In the genomic region with DNA sequence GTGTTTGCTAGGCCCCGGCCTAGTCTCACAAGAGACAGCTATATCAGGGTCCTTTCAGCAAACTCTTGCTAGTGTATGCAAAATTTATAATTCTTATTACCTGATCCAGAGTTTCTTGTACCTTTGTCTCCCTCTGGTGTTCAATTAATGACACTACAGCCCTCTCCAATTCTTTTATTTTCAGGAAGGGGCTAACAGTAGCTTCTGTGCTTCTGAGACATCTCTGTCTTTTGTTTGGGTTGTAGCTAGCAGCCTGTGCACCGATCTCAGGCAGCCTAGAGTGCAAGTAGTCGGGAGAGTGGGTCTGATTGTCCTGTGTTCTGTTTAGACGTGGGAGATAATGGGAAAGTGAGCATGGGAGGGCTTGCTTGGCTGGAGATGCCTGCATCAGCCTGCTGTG, we compare ENCODE assay signal across 9 mouse cellular contexts. TPM values are rescaled to one million over a fixed set of nuclear protein-coding genes. Genes with fewer than 3 reads are reported as not detected.
DNase-seq lines count a peak whose midpoint lies in the region; ATAC-seq and TF ChIP-seq lines count a peak whose summit lies in the region.
"Had no signal": no experiment of that assay in that cellular context is flagged by ENCODE, and none has a peak within 500 bp of the region (broad histone marks: within the 10 kb centered on the region; RNA-seq: fewer than 3 reads in every experiment).

No protein-coding gene starts in this region.

- in situ Hi-C loops in ES-E14 (cut with MboI; ENCODE audit: low sequenced_read_pairs in 2 of 2, unreplicated experiment in 2 of 2) = no loop called here

- WGBS in kidney, adult 2 months = 17% methylated on average over 4 of the region's 4 CpGs

- no peak overlapping the region for H3K4me3 ChIP-seq in kidney, adult 2 months (ENCODE audit: insufficient read depth, low read depth, low read length)
- no peak overlapping the region for H3K4me3 ChIP-seq in ES-E14 (ENCODE audit: insufficient read depth in 1 of 2, low read depth in 1 of 2, low read length in 2 of 2, poor library complexity in 1 of 2, severe bottlenecking in 1 of 2)
- H3K4me3 ChIP-seq: limb, embryonic 13.5 days had no signal

- TF ChIP-seq POLR2A in kidney, adult 2 months (IDR thresholded peaks at IDR 0.05; ENCODE audit: low read depth, low read length) = no peak

- peak; percentile 42 for DNase-seq in kidney, adult 2 months
- no peak for DNase-seq in kidney, adult 11 months
- DNase-seq in 3T3-L1 (ENCODE audit: low read depth, low spot score) (peak; percentile 74), ES-E14 (ENCODE audit: low read depth, low spot score) (peak; percentile 17)
- no peak for DNase-seq in urinary bladder, postnatal 36 days (ENCODE audit: low spot score in 2 of 2)
- DNase-seq in thymus, adult 18-20 months = no peak
- no peak for DNase-seq in adrenal gland, postnatal 14 days

- H3K27me3 ChIP-seq in kidney, adult 2 months (replicated peaks; ENCODE audit: control insufficient read depth, insufficient read depth, low read length) = no peaks in the 10 kb centered on the region
- H3K27me3 ChIP-seq: limb, embryonic 13.5 days had no signal

- no peak overlapping the region for H3K27ac ChIP-seq in kidney, adult 2 months (ENCODE audit: insufficient read depth, low read depth, low read length)
- no peak overlapping the region for H3K27ac ChIP-seq in ES-E14 (ENCODE audit: insufficient read depth, low read depth, low read length, poor library complexity, severe bottlenecking)
- H3K27ac ChIP-seq: limb, embryonic 13.5 days had no signal

- no peak overlapping the region for H3K9ac ChIP-seq in ES-E14 (ENCODE audit: insufficient read depth, low read depth, low read length, poor library complexity, severe bottlenecking)
- H3K9ac ChIP-seq: limb, embryonic 13.5 days had no signal

- H3K4me1 ChIP-seq in kidney, adult 2 months (ENCODE audit: control insufficient read depth, insufficient read depth, low read length) = peaks cover 5% of the 10 kb centered on the region; the same call in 1 of the 2 replicates
- no peaks in the 10 kb centered on the region for H3K4me1 ChIP-seq in ES-E14 (ENCODE audit: control insufficient read depth in 2 of 2, insufficient read depth in 2 of 2, low read length in 2 of 2, poor library complexity in 1 of 2)
- H3K4me1 ChIP-seq: limb, embryonic 13.5 days had no signal

- no peaks in the 10 kb centered on the region; the same call in 1 of the 2 replicates for H3K36me3 ChIP-seq in kidney, adult 2 months (ENCODE audit: control insufficient read depth, insufficient read depth, low read length)
- no peaks in the 10 kb centered on the region for H3K36me3 ChIP-seq in ES-E14 (ENCODE audit: control insufficient read depth, insufficient read depth, low read length, poor library complexity, severe bottlenecking)
- H3K36me3 ChIP-seq: limb, embryonic 13.5 days had no signal

- H3K9me3 ChIP-seq in ES-E14 (ENCODE audit: control insufficient read depth, insufficient read depth, low read depth, low read length) = no peaks in the 10 kb centered on the region
- H3K9me3 ChIP-seq: limb, embryonic 13.5 days had no signal

- ATAC-seq in hematopoietic stem cell, adult 5-6 weeks (replicated peaks in 1 of 2; ENCODE audit: insufficient read depth in 1 of 2, low FRiP score in 2 of 2, low TSS enrichment in 1 of 2, low read depth in 1 of 2, poor library complexity in 2 of 2, severe bottlenecking in 2 of 2) = peak; percentile 66 to 67; a peak in 3 of 4 replicates

- 0 out of 2 replicates have a peak, but pooled peaks have one; percentile 7 for TF ChIP-seq CTCF in kidney, adult 2 months (conservative IDR thresholded peaks at IDR 0.05; ENCODE audit: insufficient read depth, insufficient read length, low read depth, low read length)

TF ChIP-seq in ES-E14, 5 proteins besides CTCF, POLR2A, EP300 and RAD21:
- TF ChIP-seq MAFK (IDR thresholded peaks at IDR 0.05; ENCODE audit: insufficient read depth, low read depth, low read length) = no peak
- no peak for TF ChIP-seq HCFC1 (IDR thresholded peaks at IDR 0.05; ENCODE audit: borderline replicate concordance, insufficient read depth, low read length)
- no peak for TF ChIP-seq CHD2 (IDR thresholded peaks at IDR 0.05; ENCODE audit: low read depth, low read length)
- TF ChIP-seq ZC3H11A (IDR thresholded peaks at IDR 0.05; ENCODE audit: borderline replicate concordance, low read depth, low read length) = no peak
- TF ChIP-seq ZNF384 (IDR thresholded peaks at IDR 0.05; ENCODE audit: low read depth, low read length) = no peak

RNA-seq across cellular contexts. Expression of a gene that starts 42.9 kb away (rescaled TPM):
- 4.3 and 5.1 TPM in 2 replicates for polyA plus RNA-seq in kidney, adult 2 months (2012; rRNA removed)
- 11.1 and 16.9 TPM in 2 replicates for total RNA-seq in ES-E14 (2012; rRNA removed)
- total RNA-seq in hematopoietic stem cell, adult 5-6 weeks (2017) = 54.3 and 57.2 TPM in 2 replicates
- 25.2 and 26.7 TPM in 2 replicates for total RNA-seq in adrenal gland, postnatal 14 days (2021)

Comparison
In these comparisons a context has a peak if more than half of its experiments do, and no peak if none do; other contexts are left out.
1. DNase-seq: peak in kidney, adult 2 months (single experiment), 3T3-L1 (single experiment) and ES-E14 (single experiment); none in kidney, adult 11 months (single experiment), urinary bladder, postnatal 36 days (0 of 2), thymus, adult 18-20 months (0 of 2) and adrenal gland, postnatal 14 days (single experiment).